Mouse (Mus musculus) myocyte (in vitro differentiated cells): Measurements from ENCODE around the gene Eif3m.

Source experiments
- CEBPB ChIP-seq: IDR thresholded peaks from 2 replicates; pipeline ENCODE4 v1.6.1; 2011; ENCODE audit warnings: mild to moderate bottlenecking, moderate library complexity; ENCODE audit not compliant: poor library complexity, insufficient read depth, severe bottlenecking
- E2F4 ChIP-seq: IDR thresholded peaks from one replicate; pipeline ENCODE4 v1.6.1; 2011; ENCODE audit warnings: mild to moderate bottlenecking, control low read depth, moderate library complexity; ENCODE audit not compliant: insufficient read depth
- MAX ChIP-seq: IDR thresholded peaks from one replicate; pipeline ENCODE4 v1.6.1; 2011; ENCODE audit warnings: low read depth, mild to moderate bottlenecking, control low read depth
- MYOD1 ChIP-seq, 3 experiments: IDR thresholded peaks; one replicate each; pipeline ENCODE4 v1.6.1; 2011; ENCODE audit warnings: control low read depth in 2 of 3, low read depth in 2 of 3, mild to moderate bottlenecking in 2 of 3, moderate library complexity in 1 of 3; ENCODE audit not compliant: insufficient read length in 2 of 3, control insufficient read depth in 1 of 3
- POLR2A ChIP-seq: IDR thresholded peaks from one replicate; pipeline ENCODE4 v1.6.1; 2011; ENCODE audit warnings: low read depth, mild to moderate bottlenecking, control low read depth, moderate library complexity; ENCODE audit not compliant: insufficient read length
- SRF ChIP-seq: IDR thresholded peaks from one replicate; pipeline ENCODE4 v1.6.1; 2011; ENCODE audit warnings: low read depth; ENCODE audit not compliant: control insufficient read depth, insufficient read length
- USF1 ChIP-seq: IDR thresholded peaks from one replicate; pipeline ENCODE4 v1.6.1; 2011; ENCODE audit warnings: low read depth, mild to moderate bottlenecking, control low read depth, moderate library complexity

GRCm38 (mm10) chr2:105016192-105016966 is 501 bp downstream of the Eif3m start:
- no peak for TF ChIP-seq POLR2A
- TF ChIP-seq SRF, result no peak
- TF ChIP-seq MAX, result no peak
- TF ChIP-seq MYOD1 (IDR thresholded peaks at IDR 0.05; ENCODE audit: control insufficient read depth in 1 of 3, insufficient read length in 2 of 3, low read depth in 2 of 3), result no peak
- TF ChIP-seq CEBPB, result no peak
- no peak for TF ChIP-seq E2F4
- TF ChIP-seq USF1, result no peak
